Mouse (Mus musculus): ENCODE data around the gene Rap1a.

The Rap1a gene

GRCm38 (mm10) chr3:105806519-105807249 lies 5.5 kb upstream of the Rap1a start:
- no peak for DNase-seq (ENCODE audit: low read depth)

- no peak for DNase-seq (ENCODE audit: low read depth)
Measured at GRCm38 (mm10) chr3:105803600-105803999, 2.5 kb upstream of the Rap1a start.

- DNase-seq (ENCODE audit: low read depth), result no peak
Measured at GRCm38 (mm10) chr3:105800675-105801190, 403 bp downstream of the Rap1a start.

- peak; percentile 75 for DNase-seq (ENCODE audit: low read depth)
Measured at GRCm38 (mm10) chr3:105800156-105800674, 921 bp downstream of the Rap1a start.

- no peak for DNase-seq (ENCODE audit: low read depth)
Measured at GRCm38 (mm10) chr3:105799375-105799774, 1.8 kb downstream of the Rap1a start.

GRCm38 (mm10) chr3:105798770-105799169 lies 2.4 kb downstream of the Rap1a start:
- no peak for DNase-seq (ENCODE audit: low read depth)

GRCm38 (mm10) chr3:105797427-105797826 lies 3.7 kb downstream of the Rap1a start:
- no peak for DNase-seq (ENCODE audit: low read depth)

- DNase-seq (ENCODE audit: low read depth), result no peak
Measured at GRCm38 (mm10) chr3:105796761-105797160, 4.4 kb downstream of the Rap1a start.

- DNase-seq (ENCODE audit: low read depth), result no peak
Measured at GRCm38 (mm10) chr3:105794309-105794708, 6.8 kb downstream of the Rap1a start.

GRCm38 (mm10) chr3:105792309-105792708 lies 8.8 kb downstream of the Rap1a start:
- no peak for DNase-seq (ENCODE audit: low read depth)

GRCm38 (mm10) chr3:105791129-105791528 lies 10.0 kb downstream of the Rap1a start:
- no peak for DNase-seq (ENCODE audit: low read depth)

- no peak for DNase-seq (ENCODE audit: low read depth)
Measured at GRCm38 (mm10) chr3:105790338-105790737, 10.8 kb downstream of the Rap1a start.

GRCm38 (mm10) chr3:105789776-105790175 lies 11.4 kb downstream of the Rap1a start:
- no peak for DNase-seq (ENCODE audit: low read depth)

GRCm38 (mm10) chr3:105787328-105787727 lies 13.8 kb downstream of the Rap1a start:
- DNase-seq (ENCODE audit: low read depth), result no peak

- no peak for DNase-seq (ENCODE audit: low read depth)
Measured at GRCm38 (mm10) chr3:105785865-105786264, 15.3 kb downstream of the Rap1a start.

- DNase-seq (ENCODE audit: low read depth), result no peak
Measured at GRCm38 (mm10) chr3:105783809-105784208, 17.3 kb downstream of the Rap1a start.

- DNase-seq (ENCODE audit: low read depth), result no peak
Measured at GRCm38 (mm10) chr3:105782406-105782805, 18.7 kb downstream of the Rap1a start.

- DNase-seq (ENCODE audit: low read depth), result no peak
Measured at GRCm38 (mm10) chr3:105777997-105778396, 23.1 kb downstream of the Rap1a start.

- no peak for DNase-seq (ENCODE audit: low read depth)
Measured at GRCm38 (mm10) chr3:105774496-105774895, 26.6 kb downstream of the Rap1a start.

GRCm38 (mm10) chr3:105771534-105771933 lies 29.6 kb downstream of the Rap1a start:
- DNase-seq (ENCODE audit: low read depth), result peak; percentile 67

GRCm38 (mm10) chr3:105770836-105771235 lies 30.3 kb downstream of the Rap1a start:
- peak; percentile 31 for DNase-seq (ENCODE audit: low read depth)

- peak; percentile 43 for DNase-seq (ENCODE audit: low read depth)
Measured at GRCm38 (mm10) chr3:105769380-105769779, 31.8 kb downstream of the Rap1a start.

- peak; percentile 95 for DNase-seq (ENCODE audit: low read depth)
Measured at GRCm38 (mm10) chr3:105768529-105768928, 32.6 kb downstream of the Rap1a start.

All from 416B (cell line).